Mouse (Mus musculus): ENCODE measurements at regions not wholly inside any gene's neighbourhood (a gene's known extent, or its start where the extent isn't known, plus 50 kb on each side); places are given as distances from the start of the nearest gene placed in this dataset.

- Histone ChIP-seq H3K4me1 (ENCODE audit: control insufficient read depth, insufficient read depth, low read length) (no peaks in the 10 kb centered on the region), H3K4me3 (ENCODE audit: low read depth, low read length) (no peak overlapping the region), H3K9ac (ENCODE audit: low read depth, poor library complexity, severe bottlenecking) (no peak overlapping the region), H3K9me3 (replicated peaks; ENCODE audit: control insufficient read depth, insufficient read depth, low read length, poor library complexity, severe bottlenecking) (no peaks in the 10 kb centered on the region), H3K27ac (ENCODE audit: insufficient read depth, low read length) (no peak overlapping the region), H3K27me3 (ENCODE audit: control insufficient read depth, insufficient read depth, low read length, poor library complexity, severe bottlenecking) (no peaks in the 10 kb centered on the region), H3K36me3 (ENCODE audit: control insufficient read depth, insufficient read depth, low read length, poor library complexity, severe bottlenecking) (no peaks in the 10 kb centered on the region)
- no peak for TF ChIP-seq POLR2A (IDR thresholded peaks at IDR 0.05; ENCODE audit: insufficient read depth, low read length)
- TF ChIP-seq CTCF (IDR thresholded peaks at IDR 0.05; ENCODE audit: low read depth, low read length) = no peak
- no peak for TF ChIP-seq EP300 (IDR thresholded peaks at IDR 0.05; ENCODE audit: insufficient read depth, low read depth, low read length)
Measured at GRCm38 (mm10) chr15:25497743-25498142, 84.2 kb upstream of the Basp1 start.

GRCm38 (mm10) chr15:25498422-25498821 is 84.9 kb upstream of the Basp1 start:
- Histone ChIP-seq H3K4me1 (ENCODE audit: control insufficient read depth, insufficient read depth, low read length) (no peaks in the 10 kb centered on the region), H3K9me3 (replicated peaks; ENCODE audit: control insufficient read depth, insufficient read depth, low read length, poor library complexity, severe bottlenecking) (no peaks in the 10 kb centered on the region), H3K27ac (ENCODE audit: insufficient read depth, low read length) (no peak overlapping the region), H3K9ac (ENCODE audit: low read depth, poor library complexity, severe bottlenecking) (no peak overlapping the region), H3K4me3 (ENCODE audit: low read depth, low read length) (no peak overlapping the region), H3K27me3 (ENCODE audit: control insufficient read depth, insufficient read depth, low read length, poor library complexity, severe bottlenecking) (no peaks in the 10 kb centered on the region), H3K36me3 (ENCODE audit: control insufficient read depth, insufficient read depth, low read length, poor library complexity, severe bottlenecking) (no peaks in the 10 kb centered on the region)
- TF ChIP-seq CTCF (IDR thresholded peaks at IDR 0.05; ENCODE audit: low read depth, low read length) = no peak

- no peaks in the 10 kb centered on the region for H3K36me3 ChIP-seq (ENCODE audit: control insufficient read depth, insufficient read depth, low read length, poor library complexity, severe bottlenecking)
- H3K4me3 ChIP-seq (ENCODE audit: low read depth, low read length) = no peak overlapping the region
Measured at GRCm38 (mm10) chr15:25502513-25502912, 88.9 kb upstream of the Basp1 start.

DNA sequence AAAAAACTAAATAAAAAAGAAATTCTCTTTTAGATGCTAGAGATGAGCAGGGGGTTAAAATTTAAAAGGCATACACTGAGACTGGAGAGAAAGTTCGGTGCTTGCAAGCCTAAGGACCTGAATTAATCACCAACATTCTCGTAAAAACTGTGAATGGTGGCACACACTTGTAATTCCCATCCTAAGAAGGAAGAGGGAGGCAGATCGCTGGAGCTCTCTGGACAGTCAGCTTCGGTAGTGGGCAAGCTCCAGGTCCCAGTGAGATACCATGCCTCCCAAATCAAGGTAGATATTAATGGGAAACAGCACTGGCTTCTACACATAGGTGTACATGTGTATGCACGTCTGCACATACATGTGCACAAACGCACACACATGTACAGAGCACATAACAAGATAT is 89.5 kb upstream of the Basp1 start:
- Histone ChIP-seq H3K4me3 (ENCODE audit: low read depth, low read length) (no peak overlapping the region), H3K27me3 (ENCODE audit: control insufficient read depth, insufficient read depth, low read length, poor library complexity, severe bottlenecking) (peaks cover 2% of the 10 kb centered on the region; the same call in 1 of the 2 replicates), H3K27ac (ENCODE audit: insufficient read depth, low read length) (no peak overlapping the region), H3K4me1 (ENCODE audit: control insufficient read depth, insufficient read depth, low read length) (no peaks in the 10 kb centered on the region), H3K9me3 (replicated peaks; ENCODE audit: control insufficient read depth, insufficient read depth, low read length, poor library complexity, severe bottlenecking) (no peaks in the 10 kb centered on the region), H3K36me3 (ENCODE audit: control insufficient read depth, insufficient read depth, low read length, poor library complexity, severe bottlenecking) (no peaks in the 10 kb centered on the region), H3K9ac (ENCODE audit: low read depth, poor library complexity, severe bottlenecking) (no peak overlapping the region)
- TF ChIP-seq EP300 (IDR thresholded peaks at IDR 0.05; ENCODE audit: insufficient read depth, low read depth, low read length) (no peak), CTCF (IDR thresholded peaks at IDR 0.05; ENCODE audit: low read depth, low read length) (no peak), POLR2A (IDR thresholded peaks at IDR 0.05; ENCODE audit: insufficient read depth, low read length) (no peak)

More at GRCm38 (mm10) chr15:25502513-25502912, 88.9 kb upstream of the Basp1 start:
- Histone ChIP-seq H3K9ac (ENCODE audit: low read depth, poor library complexity, severe bottlenecking) (no peak overlapping the region), H3K27ac (ENCODE audit: insufficient read depth, low read length) (no peak overlapping the region), H3K9me3 (replicated peaks; ENCODE audit: control insufficient read depth, insufficient read depth, low read length, poor library complexity, severe bottlenecking) (no peaks in the 10 kb centered on the region), H3K4me1 (ENCODE audit: control insufficient read depth, insufficient read depth, low read length) (no peaks in the 10 kb centered on the region), H3K27me3 (ENCODE audit: control insufficient read depth, insufficient read depth, low read length, poor library complexity, severe bottlenecking) (peaks cover 2% of the 10 kb centered on the region; the same call in 1 of the 2 replicates)
- TF ChIP-seq CTCF (IDR thresholded peaks at IDR 0.05; ENCODE audit: low read depth, low read length) (no peak), EP300 (IDR thresholded peaks at IDR 0.05; ENCODE audit: insufficient read depth, low read depth, low read length) (no peak), POLR2A (IDR thresholded peaks at IDR 0.05; ENCODE audit: insufficient read depth, low read length) (no peak)

DNA sequence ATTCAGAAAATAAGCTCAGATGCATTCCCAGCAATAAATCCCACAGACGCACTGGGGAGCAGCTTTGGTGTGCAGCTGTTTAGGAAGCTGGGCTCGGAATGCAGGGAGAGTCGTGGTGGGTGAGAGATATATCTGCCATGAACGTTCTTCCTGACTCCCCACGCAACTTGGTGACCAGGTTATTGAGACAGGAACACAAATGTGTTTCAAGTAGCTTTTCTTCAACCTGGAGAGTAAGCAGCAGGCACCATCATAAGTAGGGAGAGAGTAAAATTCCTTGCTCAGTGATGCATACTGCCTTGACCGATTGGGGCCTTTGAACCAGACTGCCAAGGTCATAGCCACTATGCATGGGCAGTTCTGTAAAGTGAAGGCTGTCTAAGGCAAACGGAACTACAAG is 95.6 kb upstream of the Basp1 start:
- Histone ChIP-seq H3K27ac (ENCODE audit: insufficient read depth, low read length) (no peak overlapping the region), H3K9ac (ENCODE audit: low read depth, poor library complexity, severe bottlenecking) (no peak overlapping the region), H3K4me3 (ENCODE audit: low read depth, low read length) (no peak overlapping the region), H3K9me3 (replicated peaks; ENCODE audit: control insufficient read depth, insufficient read depth, low read length, poor library complexity, severe bottlenecking) (no peaks in the 10 kb centered on the region), H3K36me3 (ENCODE audit: control insufficient read depth, insufficient read depth, low read length, poor library complexity, severe bottlenecking) (no peaks in the 10 kb centered on the region), H3K27me3 (ENCODE audit: control insufficient read depth, insufficient read depth, low read length, poor library complexity, severe bottlenecking) (peaks cover 1% of the 10 kb centered on the region), H3K4me1 (ENCODE audit: control insufficient read depth, insufficient read depth, low read length) (no peaks in the 10 kb centered on the region)
- TF ChIP-seq EP300 (IDR thresholded peaks at IDR 0.05; ENCODE audit: insufficient read depth, low read depth, low read length) (no peak), CTCF (IDR thresholded peaks at IDR 0.05; ENCODE audit: low read depth, low read length) (no peak), POLR2A (IDR thresholded peaks at IDR 0.05; ENCODE audit: insufficient read depth, low read length) (no peak)

DNA sequence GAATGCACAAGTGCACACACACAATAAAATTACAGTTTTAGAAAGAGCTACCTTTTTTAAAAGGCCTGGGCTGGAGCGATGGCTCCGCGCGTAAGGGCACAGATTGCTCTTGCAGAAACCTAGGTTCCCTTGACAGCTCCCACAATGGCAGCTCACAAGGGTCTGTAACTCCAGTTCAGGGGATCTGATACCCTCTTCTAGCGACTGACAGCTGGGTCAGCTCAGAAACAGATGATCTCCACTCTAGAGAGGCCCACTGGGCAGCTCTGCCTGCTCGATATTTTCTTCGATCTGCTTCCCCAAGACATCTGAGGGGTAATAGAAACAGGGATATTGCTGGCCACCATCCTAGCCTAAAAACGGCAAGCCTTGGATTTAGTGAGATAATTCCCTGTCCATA is 96.0 kb upstream of the Basp1 start:
- peaks cover 1% of the 10 kb centered on the region for H3K27me3 ChIP-seq (ENCODE audit: control insufficient read depth, insufficient read depth, low read length, poor library complexity, severe bottlenecking)
- no peaks in the 10 kb centered on the region for H3K36me3 ChIP-seq (ENCODE audit: control insufficient read depth, insufficient read depth, low read length, poor library complexity, severe bottlenecking)
- H3K4me1 ChIP-seq (ENCODE audit: control insufficient read depth, insufficient read depth, low read length) = no peaks in the 10 kb centered on the region
- H3K27ac ChIP-seq (ENCODE audit: insufficient read depth, low read length) = no peak overlapping the region
- no peaks in the 10 kb centered on the region for H3K9me3 ChIP-seq (replicated peaks; ENCODE audit: control insufficient read depth, insufficient read depth, low read length, poor library complexity, severe bottlenecking)
- H3K9ac ChIP-seq (ENCODE audit: low read depth, poor library complexity, severe bottlenecking) = no peak overlapping the region
- TF ChIP-seq CTCF (IDR thresholded peaks at IDR 0.05; ENCODE audit: low read depth, low read length) = no peak
- no peak overlapping the region for H3K4me3 ChIP-seq (ENCODE audit: low read depth, low read length)

All from ES-Bruce4 (cell line).